Mouse (Mus musculus) intestine, postnatal 0 days (tissue): ENCODE results near the gene Usp12. TPM values are rescaled to one million over a fixed set of nuclear protein-coding genes. Genes with fewer than 3 reads are reported as not detected.

ENCODE experiments used
- ATAC-seq: fragments of 200-750 bp; cut with Nextera tagmentation; 2 replicates; pipeline ENCODE4 v1.8.0; 2017; ENCODE audit warnings: mild to moderate bottlenecking, moderate TSS enrichment, moderate library complexity
- H3K27ac ChIP-seq: fragments of 300-500 bp; sonication (generic); 2 replicates; pipeline ENCODE4 v1.5.1; 2014; ENCODE audit warnings: mild to moderate bottlenecking, low read depth, low read length, moderate library complexity
- H3K27me3 ChIP-seq: fragments of 300-500 bp; sonication (generic); replicated peaks from 2 replicates; pipeline ENCODE4 v1.6.1; 2014; ENCODE audit warnings: low read length, mixed read lengths; ENCODE audit not compliant: control insufficient read depth, insufficient read depth
- H3K36me3 ChIP-seq: fragments of 300-500 bp; sonication (generic); 2 replicates; pipeline ENCODE4 v1.6.1; 2014; ENCODE audit warnings: mild to moderate bottlenecking, moderate library complexity; ENCODE audit not compliant: control insufficient read depth, insufficient read depth
- H3K4me1 ChIP-seq: fragments of 300-500 bp; sonication (generic); replicated peaks from 2 replicates; pipeline ENCODE4 v1.6.1; 2014; ENCODE audit warnings: antibody characterized with exemption, low read length, mixed read lengths; ENCODE audit not compliant: control insufficient read depth, insufficient read depth
- H3K4me2 ChIP-seq: fragments of 300-500 bp; sonication (generic); replicated peaks from 2 replicates; pipeline ENCODE4 v1.6.1; 2014; ENCODE audit warnings: low read depth, mild to moderate bottlenecking, moderate library complexity
- H3K4me3 ChIP-seq: fragments of 300-500 bp; sonication (generic); 2 replicates; pipeline ENCODE4 v1.5.1; 2014; ENCODE audit warnings: low read depth, low read length
- H3K9ac ChIP-seq: fragments of 300-500 bp; sonication (generic); 2 replicates; pipeline ENCODE4 v1.6.1; 2014; ENCODE audit warnings: mild to moderate bottlenecking, low read depth, low read length
- H3K9me3 ChIP-seq: fragments of 300-500 bp; sonication (generic); 2 replicates; pipeline ENCODE4 v1.6.1; 2016; ENCODE audit warnings: mixed run types; ENCODE audit not compliant: control insufficient read depth
- CTCF ChIP-seq: sonication (generic); IDR thresholded peaks from 2 replicates; pipeline ENCODE4 v1.5.1; 2016; ENCODE audit warnings: low read depth, mild to moderate bottlenecking, control low read depth, antibody characterized with exemption, moderate library complexity
- WGBS: fragments of 180-500 bp; shearing (Covaris S2); extraction: QIAGEN DNeasy Blood & Tissue Kit; methylation state at CpG from one replicate; pipeline ENCODE4 v1.1.7; 2014; 5-methylcytosine and 5-hydroxymethylcytosine counted together
- polyA plus RNA-seq: library from polyadenylated mRNA; unstranded; fragments of >200 nt; fragmentation: Nextera tagmentation; extraction: Ambion mirVana; gene quantifications from 2 replicates; pipeline ENCODE4 v1.2.1, GENCODE M21; 2015

Usp12 gene
- polyA plus RNA-seq, 1 experiment from 2014 or later, result 21.7 TPM

GRCm38 (mm10) chr5:146783300-146783699 lies 11.5 kb downstream of the Usp12 start:
- Histone ChIP-seq H3K9ac (no peak overlapping the region), H3K4me2 (no peak overlapping the region), H3K27me3 (no peaks in the 10 kb centered on the region), H3K9me3 (no peaks in the 10 kb centered on the region), H3K4me3 (no peak overlapping the region), H3K27ac (no peak overlapping the region), H3K36me3 (no peaks in the 10 kb centered on the region), H3K4me1 (peaks cover 7% of the 10 kb centered on the region)
- TF ChIP-seq CTCF, result peak; percentile 63
- no peak for ATAC-seq
- 78% methylated on average over 10 of the region's 10 CpGs for WGBS

DNA sequence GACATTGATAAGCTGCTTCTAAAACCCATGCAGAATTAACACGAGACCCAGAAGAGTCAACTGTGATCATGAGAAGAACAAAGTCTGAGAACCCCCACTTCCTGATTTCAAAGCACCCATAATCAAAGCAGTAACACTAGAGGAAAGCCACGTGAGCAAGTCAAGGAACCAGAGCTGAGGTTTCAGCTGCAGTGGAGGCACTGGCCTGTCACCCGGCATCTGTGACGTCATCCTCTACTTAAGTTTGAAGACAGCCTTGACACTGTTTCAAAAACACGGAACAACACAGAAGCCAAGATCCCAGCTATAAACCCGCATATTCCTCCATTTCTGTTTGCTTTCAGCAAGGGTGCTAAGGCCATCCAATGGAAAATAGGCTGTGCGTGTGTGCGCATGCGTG lies 13.1 kb downstream of the Usp12 start:
- Histone ChIP-seq H3K9ac (no peak overlapping the region), H3K36me3 (no peaks in the 10 kb centered on the region), H3K9me3 (no peaks in the 10 kb centered on the region), H3K4me1 (peaks cover 14% of the 10 kb centered on the region), H3K4me2 (no peak overlapping the region), H3K27ac (peak overlapping the region; percentile 92), H3K27me3 (no peaks in the 10 kb centered on the region), H3K4me3 (no peak overlapping the region)
- peak; percentile 44 for ATAC-seq
- 51% methylated on average over 9 of the region's 9 CpGs for WGBS
- no peak for TF ChIP-seq CTCF

- H3K4me3 ChIP-seq, result no peak overlapping the region
- no peaks in the 10 kb centered on the region for H3K9me3 ChIP-seq
- no peaks in the 10 kb centered on the region for H3K36me3 ChIP-seq
- ATAC-seq, result peak; percentile 93
- H3K4me2 ChIP-seq, result no peak overlapping the region
- 33% methylated on average over 5 of the region's 5 CpGs for WGBS
- no peaks in the 10 kb centered on the region for H3K27me3 ChIP-seq
- no peak overlapping the region for H3K9ac ChIP-seq
- peak overlapping the region; percentile 92 for H3K27ac ChIP-seq
- no peak for TF ChIP-seq CTCF
- H3K4me1 ChIP-seq, result peaks cover 15% of the 10 kb centered on the region
Observed at GRCm38 (mm10) chr5:146779931-146780330, 14.9 kb downstream of the Usp12 start.

GRCm38 (mm10) chr5:146776988-146777639 lies 17.7 kb downstream of the Usp12 start:
- Histone ChIP-seq H3K4me1 (peaks cover 15% of the 10 kb centered on the region), H3K4me2 (no peak overlapping the region), H3K9ac (no peak overlapping the region), H3K36me3 (no peaks in the 10 kb centered on the region; the same call in 1 of the 2 replicates), H3K9me3 (no peaks in the 10 kb centered on the region), H3K27me3 (no peaks in the 10 kb centered on the region), H3K27ac (peak overlapping the region; percentile 74), H3K4me3 (no peak overlapping the region)
- ATAC-seq, result no peak
- 45% methylated on average over 13 of the region's 13 CpGs for WGBS
- TF ChIP-seq CTCF, result no peak

DNA sequence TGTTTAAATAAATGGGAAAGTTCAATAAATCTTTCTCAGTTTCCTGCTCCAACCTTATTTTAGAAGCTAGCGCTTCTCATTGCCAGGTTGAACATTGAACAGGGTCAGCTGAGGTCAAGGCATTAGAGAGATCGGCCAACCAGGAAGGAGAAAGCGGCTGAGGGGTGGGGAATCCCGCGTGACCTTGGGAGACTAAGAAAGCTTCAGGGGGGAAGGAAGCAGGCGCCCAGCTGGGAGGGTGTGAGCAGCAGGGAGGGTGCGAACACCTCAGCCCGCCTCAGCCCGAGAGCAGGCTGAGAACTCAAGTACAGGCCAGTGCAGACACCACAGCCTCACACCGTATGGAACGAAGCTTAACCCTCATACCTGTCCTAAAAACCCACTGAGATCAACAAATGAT lies 22.8 kb downstream of the Usp12 start:
- Histone ChIP-seq H3K36me3 (peaks cover 4% of the 10 kb centered on the region; the same call in 1 of the 2 replicates), H3K4me2 (no peak overlapping the region), H3K9ac (0 out of 2 replicates have a peak overlapping the region, but pooled peaks have one; percentile 17), H3K4me3 (no peak overlapping the region), H3K27me3 (no peaks in the 10 kb centered on the region), H3K27ac (peak overlapping the region; percentile 46; the same call in 1 of the 2 replicates), H3K9me3 (no peaks in the 10 kb centered on the region), H3K4me1 (peaks cover 3% of the 10 kb centered on the region; the same call in 1 of the 2 replicates)
- ATAC-seq, result peak; percentile 51; the same call in 1 of the 2 replicates
- no peak for TF ChIP-seq CTCF
- 8% methylated on average over 11 of the region's 11 CpGs for WGBS

- H3K9me3 ChIP-seq, result no peaks in the 10 kb centered on the region
- no peak overlapping the region for H3K9ac ChIP-seq
- H3K27ac ChIP-seq, result 0 out of 2 replicates have a peak overlapping the region, but pooled peaks have one; percentile 28
- peaks cover 12% of the 10 kb centered on the region for H3K36me3 ChIP-seq
- no peaks in the 10 kb centered on the region; the same call in 1 of the 2 replicates for H3K4me1 ChIP-seq
- WGBS, result 57% methylated on average over 15 of the region's 15 CpGs
- no peak overlapping the region for H3K4me2 ChIP-seq
- ATAC-seq, result no peak
- no peak for TF ChIP-seq CTCF
- H3K27me3 ChIP-seq, result no peaks in the 10 kb centered on the region
- H3K4me3 ChIP-seq, result no peak overlapping the region
Observed at GRCm38 (mm10) chr5:146770002-146770848, 24.6 kb downstream of the Usp12 start.
